Mouse (Mus musculus): Measurements from ENCODE around the gene Abca8b.
"Not testable (repeated sequence)": the region's sequence is repeated elsewhere in the genome, so short reads cannot be mapped to it uniquely, and the experiment has no call there.

Gene Abca8b

DNA sequence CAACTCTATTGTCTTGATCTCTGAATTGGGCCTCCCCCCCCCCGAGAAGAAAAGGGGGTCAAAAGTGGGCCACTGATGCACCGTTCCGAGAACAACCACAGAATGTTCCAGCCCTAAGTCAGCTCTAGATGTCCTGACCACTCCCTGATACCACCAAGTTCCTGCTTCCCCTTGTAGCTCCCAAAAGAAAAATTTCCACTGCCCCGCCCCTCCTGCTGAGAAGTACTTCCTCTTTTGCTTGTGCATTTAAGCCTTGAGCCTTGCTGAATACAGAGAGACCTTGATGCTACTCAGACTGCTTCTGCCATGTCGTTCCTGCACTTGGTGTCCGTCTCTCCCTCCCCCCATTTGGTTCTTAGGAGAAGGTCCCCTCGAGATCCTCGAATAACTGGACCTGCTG is 82.5 kb downstream of the Abca8b start:
- not testable (repeated sequence) for DNase-seq (ENCODE audit: low read depth, low spot score)

DNA sequence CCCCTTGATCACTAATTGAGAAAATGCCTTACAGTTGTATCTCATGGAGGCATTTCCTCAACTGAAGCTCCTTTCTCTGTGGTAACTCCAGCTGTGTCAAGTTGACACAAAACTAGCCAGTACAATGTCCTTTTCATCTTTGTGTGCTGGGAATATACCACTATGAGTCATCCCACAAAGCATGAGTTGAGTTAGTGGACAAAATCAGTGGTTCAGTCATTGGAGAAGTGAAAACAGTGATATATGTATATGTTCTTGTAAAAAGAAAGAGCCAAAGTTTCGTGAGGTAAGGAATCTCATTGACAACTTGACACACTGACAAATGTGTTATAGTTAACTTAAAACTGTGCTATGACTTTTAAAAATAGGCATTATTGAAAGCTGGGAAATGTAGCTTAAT is 83.5 kb downstream of the Abca8b start:
- not testable (repeated sequence) for DNase-seq (ENCODE audit: low read depth, low spot score)

DNA sequence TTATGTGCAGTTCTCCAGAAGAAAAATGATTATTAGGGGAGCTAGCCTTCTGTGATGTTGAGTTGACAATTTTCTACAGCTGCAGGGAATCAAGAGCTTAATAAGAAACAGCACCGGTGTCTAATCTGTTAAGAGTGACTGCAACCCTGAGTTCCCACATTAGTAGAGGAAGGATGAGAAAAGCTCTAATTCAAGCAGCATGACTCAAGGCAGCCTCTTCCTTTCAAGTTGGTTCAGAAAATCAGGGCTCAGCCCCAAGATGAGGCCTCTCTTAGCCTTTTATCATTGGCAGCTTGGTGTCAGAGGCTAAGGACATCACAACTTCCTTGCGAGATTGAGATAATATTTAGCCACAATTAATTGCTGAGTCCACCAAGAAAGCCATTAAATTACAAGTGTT is 85.8 kb downstream of the Abca8b start:
- DNase-seq (ENCODE audit: low read depth, low spot score) = no peak

DNA sequence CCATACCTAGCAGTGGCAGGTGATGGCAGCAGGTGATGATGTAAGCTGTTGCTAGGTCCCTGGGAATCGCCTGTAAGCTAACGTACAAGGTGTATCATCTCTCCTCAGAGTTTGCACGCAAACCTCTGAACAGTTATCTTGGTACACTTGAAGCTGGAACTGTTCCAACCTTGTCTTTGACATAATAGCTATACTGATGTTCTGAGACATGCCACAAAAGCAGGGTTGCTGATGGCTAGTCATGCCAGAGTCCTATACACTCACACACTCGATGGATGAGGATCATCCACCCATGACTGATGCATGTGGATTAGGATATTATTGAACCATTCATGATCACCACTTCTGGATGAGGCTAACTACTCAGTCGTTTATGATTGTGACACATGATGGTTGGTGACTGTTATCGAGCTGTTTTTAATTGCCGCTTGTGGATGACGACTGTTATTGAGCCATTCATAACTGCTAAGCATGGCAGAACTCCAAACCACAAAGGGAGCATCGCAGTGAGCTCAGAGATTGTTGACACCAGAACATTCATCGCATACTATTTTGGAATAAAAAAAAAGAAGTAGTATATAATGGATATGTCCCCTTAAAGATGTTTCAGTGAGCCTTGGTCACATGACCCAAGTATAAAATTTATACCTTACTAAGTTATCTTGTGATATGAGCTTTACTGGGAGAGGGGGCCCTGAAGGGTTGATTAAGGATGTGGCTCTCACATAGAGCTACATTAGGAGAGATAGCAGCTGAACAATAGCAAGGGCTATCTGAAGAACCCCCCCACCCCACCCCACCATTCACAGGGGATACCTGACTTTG is 87.2 kb downstream of the Abca8b start:
- no peak for DNase-seq (ENCODE audit: low read depth, low spot score)

DNA sequence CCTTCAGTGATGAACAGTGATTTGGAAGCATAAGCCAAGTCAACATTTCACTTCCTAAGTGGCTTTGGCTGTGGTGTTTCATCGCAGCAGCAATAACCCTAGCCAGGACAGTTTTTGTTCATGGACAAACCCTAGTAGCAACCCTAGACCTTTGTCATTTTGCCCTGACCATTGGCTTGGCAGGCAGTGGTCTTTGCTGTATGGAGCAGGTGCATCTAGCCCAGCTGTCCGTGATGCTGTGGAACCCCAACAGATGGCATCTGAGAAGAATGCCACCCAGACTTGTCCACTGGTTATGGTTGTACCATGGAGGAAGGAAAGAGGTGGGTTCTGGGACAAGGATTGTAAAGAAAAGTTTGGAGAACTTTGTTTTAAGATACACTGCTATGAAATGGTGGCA is 88.1 kb downstream of the Abca8b start:
- DNase-seq (ENCODE audit: low read depth, low spot score) = no peak

DNA sequence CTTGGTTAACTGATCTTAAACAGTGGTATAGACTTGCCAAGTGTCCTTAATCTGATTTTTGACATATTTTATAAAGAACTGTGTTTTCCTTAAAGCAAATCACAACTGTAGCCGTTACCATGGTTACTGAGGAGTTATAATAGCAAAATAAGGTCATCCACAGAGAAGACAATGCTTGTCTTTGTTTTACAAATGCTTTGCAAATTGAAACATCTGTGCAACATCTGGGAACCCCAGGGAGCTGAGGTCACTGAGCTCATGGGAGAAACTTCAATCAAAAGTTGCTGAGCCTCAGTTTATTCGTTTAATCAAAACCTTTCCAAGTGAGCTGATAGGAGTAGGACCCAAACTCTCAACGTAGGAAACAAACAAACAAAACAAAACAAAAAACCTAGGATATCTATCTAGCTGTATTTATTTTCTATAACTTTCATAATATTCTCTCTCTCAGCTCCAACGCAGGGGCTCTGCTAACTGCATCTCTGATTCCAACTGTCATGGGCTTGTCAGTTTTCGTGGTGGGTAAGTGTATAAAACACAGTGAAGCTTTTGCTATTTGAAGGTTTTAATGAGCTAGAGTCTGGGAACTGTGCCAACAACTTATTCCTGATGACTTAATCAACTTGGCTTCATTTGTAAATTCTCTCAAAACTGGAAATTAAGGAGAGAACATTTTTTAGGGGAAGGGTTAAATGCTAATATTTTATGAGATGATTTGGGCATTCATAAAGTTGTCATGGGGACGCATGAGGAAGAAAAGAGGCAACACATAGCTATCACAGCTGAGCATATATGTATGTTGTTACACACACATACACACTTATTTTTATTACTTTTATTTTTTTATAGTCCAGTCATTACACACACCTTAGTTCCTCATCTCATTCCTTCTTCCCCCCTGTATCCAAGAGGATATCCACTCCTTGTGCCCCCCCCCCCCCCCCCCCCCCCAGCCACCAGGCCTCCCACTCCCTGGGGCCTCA is 92.7 kb downstream of the Abca8b start:
- DNase-seq (ENCODE audit: low read depth, low spot score) = peak; percentile 54

DNA sequence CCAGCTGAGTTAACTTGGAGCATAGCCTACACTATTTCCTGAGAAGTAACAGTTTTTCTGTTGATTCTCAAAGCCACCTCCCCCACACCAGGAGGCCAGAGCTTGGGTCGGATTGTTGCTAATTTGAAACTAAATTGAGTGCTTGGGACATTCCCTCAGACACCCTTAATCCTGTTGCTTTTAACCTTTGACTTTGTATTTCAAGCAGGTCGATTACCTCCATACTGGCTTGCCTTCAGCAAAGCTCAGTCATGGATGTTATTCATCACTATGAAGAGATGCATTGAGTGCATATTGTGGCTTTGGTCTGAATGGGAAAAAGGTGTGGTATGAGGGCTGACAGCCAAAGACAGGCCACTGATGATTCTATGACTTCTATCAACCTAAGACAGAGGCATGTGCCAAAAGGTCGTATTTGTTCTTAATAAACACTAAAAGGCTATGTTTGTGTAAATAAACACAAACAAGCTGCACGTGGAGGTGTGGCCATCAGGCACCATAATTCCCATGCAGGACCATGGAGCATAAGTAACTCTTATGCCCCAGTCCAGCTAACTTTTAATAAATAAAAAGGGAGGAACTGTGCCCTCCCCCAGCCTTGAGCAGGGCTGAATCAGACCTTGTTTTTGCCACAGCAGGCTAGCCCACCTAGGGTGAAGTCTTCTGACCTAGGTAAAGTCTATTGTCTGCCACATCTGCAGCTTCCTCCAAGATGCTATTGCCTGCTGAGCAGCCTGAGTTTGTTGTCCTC is 95.0 kb downstream of the Abca8b start:
- no peak for DNase-seq (ENCODE audit: low read depth, low spot score)

DNA sequence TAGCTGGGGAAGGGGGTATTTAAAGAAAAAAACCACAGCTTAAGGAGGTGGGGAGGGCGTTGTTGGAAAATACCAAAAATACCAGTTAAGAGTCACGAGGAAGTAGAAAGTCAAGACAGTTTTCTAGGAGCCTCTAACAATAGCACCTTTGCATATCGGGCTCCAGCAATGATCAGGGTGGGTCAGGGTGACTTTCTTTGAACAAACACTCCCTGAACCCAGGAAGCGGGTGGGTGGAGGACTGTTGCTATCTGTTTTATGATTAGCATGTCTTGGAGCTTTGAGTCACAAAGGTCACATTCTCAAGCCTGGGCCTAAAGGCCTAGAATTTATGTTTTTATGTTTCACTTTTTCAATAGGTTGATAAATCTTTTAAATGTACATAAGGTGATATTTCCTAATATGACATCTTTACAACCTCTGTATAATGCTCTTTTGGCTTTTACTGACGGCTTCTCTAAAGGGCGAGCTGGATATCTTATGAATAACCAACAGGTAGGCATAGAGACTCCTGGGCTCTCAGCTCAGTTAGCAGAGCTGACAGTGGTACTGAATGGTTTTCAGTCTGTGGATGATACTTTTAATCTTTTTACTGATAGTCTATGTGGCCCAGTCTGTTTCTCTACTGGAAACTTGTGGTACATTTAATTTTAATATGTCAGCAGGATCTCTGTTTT is 96.7 kb downstream of the Abca8b start:
- DNase-seq (ENCODE audit: low read depth, low spot score) = no peak

DNA sequence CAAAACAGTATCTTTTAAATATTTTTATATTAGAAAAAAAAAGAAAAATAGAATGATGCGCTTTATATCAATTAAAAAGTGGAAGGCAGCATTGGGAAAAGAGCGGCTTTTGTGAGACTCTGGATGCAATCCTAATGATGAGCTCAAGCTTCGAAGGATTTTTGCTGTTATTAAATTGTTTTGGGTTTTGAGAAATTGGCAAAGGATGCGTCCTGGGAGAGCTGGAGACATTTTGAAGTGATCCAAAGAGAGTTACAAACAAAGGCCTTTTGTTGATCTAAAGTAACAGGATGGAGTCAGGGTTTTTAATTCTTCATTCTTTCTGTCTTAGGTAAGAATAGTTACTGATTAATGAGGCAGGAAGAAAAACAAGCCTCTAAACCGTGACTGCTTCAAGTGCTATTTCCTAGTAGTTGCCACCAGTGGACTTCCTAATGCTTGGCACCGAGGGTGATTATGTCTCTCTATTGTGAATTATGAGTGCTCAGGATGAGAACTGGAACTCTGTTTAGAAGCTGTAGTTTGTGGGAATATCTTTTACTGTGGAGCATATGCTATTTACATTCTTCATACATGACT is 99.6 kb downstream of the Abca8b start:
- no peak for DNase-seq (ENCODE audit: low read depth, low spot score)

DNA sequence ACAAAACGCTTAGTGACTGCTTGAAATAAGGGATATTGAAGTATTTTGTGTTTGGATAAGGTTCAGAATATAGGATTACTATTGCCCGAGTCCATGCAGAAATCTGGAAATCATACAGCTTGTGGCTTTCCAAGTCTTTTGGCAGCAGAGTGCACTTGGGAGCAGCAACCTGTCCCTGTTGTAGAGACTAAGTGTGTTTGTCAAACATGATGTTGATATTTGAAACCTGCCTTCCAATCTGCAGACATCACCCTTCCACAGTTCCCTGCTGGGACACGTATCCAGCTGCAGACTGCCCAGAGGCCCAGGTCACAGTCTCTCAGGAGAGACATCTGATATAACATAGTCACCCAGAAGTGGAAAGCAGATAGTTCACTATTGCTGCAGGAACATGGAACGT is 100.1 kb downstream of the Abca8b start:
- no peak for DNase-seq (ENCODE audit: low read depth, low spot score)

DNA sequence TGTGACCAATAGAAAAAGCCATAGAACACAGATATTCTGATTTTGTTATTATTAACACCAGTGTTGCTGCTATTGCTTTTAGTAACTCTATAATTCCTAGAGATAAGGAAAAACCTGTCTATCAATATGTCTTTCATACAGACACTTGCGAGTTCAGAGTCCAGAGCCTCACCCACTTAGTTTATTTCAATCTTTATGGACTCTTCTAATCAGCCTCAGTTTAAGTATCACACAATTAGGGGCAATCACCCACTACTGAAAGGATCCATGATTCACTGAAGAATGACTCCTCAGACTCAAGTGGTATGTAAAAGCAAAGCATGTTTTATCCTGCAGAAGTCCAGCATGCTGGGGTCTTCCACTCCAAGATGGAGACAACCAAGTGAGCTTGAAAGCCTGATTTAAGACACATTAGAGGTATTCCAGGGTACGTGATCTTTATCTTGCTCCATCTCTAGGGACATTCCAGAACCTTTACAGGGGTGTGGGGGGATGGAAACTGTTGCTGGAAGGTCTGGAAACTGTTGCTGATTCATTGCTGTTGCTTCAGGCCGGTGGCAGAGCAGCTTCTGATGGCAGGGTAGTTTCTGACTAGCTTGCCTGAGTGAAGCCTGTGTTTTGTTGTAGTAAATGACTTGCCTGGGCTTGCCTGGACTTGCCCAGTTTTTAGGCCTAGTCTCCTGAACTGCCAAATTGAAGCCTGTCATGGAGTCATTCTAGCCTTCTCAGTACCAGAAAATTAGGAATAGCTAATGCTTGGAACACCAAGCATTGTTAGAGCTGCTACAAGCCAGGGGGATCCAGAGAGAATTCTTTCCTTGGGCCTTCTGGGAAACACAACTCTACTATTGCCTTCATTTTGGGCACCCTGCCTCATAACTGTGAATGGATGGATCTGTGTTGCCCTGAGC is 101.5 kb downstream of the Abca8b start:
- no peak for DNase-seq (ENCODE audit: low read depth, low spot score)

DNA sequence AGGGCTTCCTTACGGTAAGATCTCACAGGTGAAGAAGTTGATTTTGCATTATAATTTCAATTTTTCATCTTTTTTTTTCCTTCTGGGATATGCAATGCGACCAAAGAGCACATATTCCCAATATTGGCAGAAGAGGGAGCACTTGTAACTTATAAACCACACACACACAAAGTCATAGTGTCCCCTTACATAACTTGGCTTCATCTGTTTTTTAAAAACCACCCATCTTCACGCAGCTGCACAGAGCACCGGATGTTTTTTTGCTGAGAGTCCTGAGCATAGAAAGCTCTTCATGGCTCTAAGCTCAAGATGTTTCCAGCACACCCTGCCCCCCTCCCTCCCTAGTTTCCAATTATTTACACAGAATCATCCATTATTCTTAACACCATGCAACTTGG is 103.7 kb downstream of the Abca8b start:
- no peak for DNase-seq (ENCODE audit: low read depth, low spot score)

DNA sequence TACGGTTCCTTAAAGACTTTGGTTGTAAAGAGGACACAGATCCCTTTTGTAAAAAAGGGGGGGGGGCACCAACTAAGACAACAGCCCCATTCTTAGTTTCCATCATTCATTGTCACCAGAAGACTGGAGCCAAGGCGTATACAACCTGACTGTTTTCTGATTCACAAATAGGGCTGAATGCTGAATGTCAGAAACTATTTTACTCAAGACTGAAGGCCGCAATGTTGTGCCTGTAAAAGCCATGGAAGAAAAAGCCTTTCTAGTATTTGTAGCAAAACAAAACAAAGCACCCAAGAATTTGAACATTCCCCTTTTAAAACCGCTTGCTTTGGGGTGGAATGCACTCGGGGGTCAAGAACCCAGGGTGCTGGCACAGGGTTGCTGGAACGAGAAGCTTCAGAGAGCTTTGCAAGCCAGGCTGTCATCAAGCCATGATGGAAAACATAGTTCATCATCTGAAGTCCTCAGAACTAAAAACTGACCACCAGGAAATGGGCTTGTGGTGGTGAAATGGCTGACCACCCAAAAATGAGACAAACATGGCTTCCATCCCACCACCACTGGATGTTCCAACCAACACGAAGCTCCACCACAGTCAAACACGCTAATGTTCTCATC is 104.2 kb downstream of the Abca8b start:
- DNase-seq (ENCODE audit: low read depth, low spot score) = no peak

DNA sequence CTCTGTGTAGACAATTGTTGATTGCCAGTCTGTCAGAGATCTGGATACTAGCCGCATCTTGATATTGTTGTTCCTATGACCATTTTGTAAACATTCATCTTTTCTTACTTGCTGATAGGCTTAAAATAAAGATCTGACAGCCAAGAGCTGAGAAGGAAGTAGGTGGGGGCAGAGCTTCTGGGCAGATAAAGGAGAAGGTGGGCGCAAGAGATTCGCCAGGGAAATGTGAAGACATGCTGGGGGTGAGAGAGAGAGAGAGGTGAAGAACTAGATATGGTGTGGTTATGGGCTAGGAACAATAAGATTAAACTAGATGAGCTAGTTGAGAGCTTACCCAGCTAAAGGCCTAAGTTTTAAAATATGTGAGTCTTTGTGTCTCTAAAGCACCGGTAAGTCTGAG is 106.0 kb downstream of the Abca8b start:
- DNase-seq (ENCODE audit: low read depth, low spot score) = no peak

DNA sequence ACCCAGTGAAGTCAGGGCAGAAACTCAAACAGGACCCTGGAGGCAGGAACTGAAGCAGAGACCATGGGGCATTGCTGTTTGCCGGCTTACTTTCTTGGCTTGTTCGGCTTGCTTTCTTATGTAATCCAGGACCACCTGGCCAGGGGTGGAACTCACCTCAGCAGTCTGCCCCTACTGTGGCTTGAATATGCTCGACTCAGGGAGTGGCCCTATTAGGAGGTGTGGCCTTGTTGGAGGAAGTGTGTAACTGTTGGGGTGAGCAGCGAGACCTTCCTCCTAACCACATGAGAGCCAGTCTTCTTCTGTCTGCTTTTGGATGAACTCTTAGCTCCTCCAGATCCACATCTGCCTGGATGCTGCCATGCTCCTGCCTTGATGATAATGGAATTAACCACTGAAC is 108.9 kb downstream of the Abca8b start:
- DNase-seq (ENCODE audit: low read depth, low spot score) = no peak

DNA sequence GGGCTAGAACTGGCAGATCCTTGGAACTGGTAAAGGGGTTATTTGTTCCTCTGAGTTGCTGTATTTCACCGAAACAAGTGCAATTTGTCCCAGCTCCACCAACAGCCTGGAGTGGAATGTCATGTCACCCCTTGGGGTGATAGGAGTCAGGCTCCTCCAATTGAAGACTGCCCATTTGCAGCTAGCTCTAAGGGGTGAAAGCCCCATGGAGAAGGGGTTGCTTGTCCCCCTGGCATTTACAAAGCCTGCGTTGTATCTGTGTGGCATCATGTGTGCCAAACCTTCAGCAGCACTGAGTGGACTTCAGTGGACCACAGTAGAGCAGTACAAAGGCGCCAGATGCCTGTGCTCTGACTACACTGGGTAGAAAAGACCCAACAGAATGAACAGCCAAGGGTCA is 110.1 kb downstream of the Abca8b start:
- no peak for DNase-seq (ENCODE audit: low read depth, low spot score)

DNA sequence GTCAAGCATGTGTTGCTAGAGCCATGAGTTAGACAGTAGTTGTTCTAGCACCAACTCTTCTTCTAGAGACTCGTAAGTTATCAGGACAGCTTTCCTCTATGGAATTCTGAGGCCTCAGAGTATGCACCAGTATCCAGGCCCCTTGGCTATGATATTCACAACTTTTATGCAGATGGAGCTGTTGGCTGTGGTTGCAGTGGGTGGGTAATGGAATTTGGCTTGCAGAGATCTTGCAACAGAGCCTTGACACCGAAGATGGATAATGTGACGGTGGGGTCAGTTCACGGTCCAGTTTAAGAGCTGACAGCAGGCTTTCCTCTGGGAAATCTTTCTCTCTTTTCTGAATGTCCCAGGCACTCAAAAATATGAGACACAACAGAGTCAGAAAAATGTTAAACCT is 110.8 kb downstream of the Abca8b start:
- DNase-seq (ENCODE audit: low read depth, low spot score) = no peak

DNA sequence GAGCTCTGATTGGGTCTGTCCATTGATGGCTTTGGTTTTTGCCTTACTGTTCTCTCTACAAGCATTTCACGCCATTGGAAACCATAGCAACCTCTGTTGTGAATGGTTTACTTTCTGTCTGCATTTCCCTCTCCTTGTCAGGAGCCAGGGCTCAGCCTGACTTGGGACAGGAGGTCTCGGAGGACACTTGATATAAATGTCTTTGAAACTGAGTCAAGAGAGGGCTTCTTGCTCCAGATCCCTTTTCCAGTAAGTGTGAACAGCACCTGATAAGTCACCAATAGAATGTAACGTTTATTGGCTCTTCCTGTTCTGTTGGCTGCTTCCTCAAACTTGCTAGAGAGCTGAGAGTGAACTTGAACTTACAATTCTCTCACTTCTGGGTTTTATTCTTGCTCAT is 111.5 kb downstream of the Abca8b start:
- no peak for DNase-seq (ENCODE audit: low read depth, low spot score)

Measured in embryo, embryonic 11.5 days (tissue).